Mouse (Mus musculus): ENCODE data around the gene Tifa.

GRCm38 (mm10) chr3:127836798-127837153, 47.2 kb downstream of the Tifa start:
- TF ChIP-seq CTCF (IDR thresholded peaks at IDR 0.05; ENCODE audit: extremely low read depth, insufficient read depth, low read length), result no peak
- TF ChIP-seq POLR2A (IDR thresholded peaks at IDR 0.05; ENCODE audit: extremely low read depth, insufficient read depth, low read length), result no peak
